Mouse (Mus musculus): ENCODE results near the gene Pnrc1. TPM values are rescaled to one million over a fixed set of nuclear protein-coding genes. Genes with fewer than 3 reads are reported as not detected.
A peak's percentile ranks its signal among the peaks of the same experiment; 100 is the strongest.

Gene Pnrc1
- total RNA-seq, 2 experiments from 2014 or later: 160 to 193 TPM

GRCm38 (mm10) chr4:33224003-33224675, 65.8 kb downstream of the Pnrc1 start:
- DNase-seq: no peak

GRCm38 (mm10) chr4:33221847-33222246, 68.1 kb downstream of the Pnrc1 start:
- DNase-seq: no peak

- DNase-seq: no peak
These were observed 80.8 kb downstream of the Pnrc1 start, which contains the start of gene Srsf12 for GRCm38 (mm10) chr4:33208881-33209841. Gene Srsf12, plus strand, starts transcription at chr4:33208991.

- no peak for DNase-seq
These were observed 82.4 kb downstream of the Pnrc1 start for GRCm38 (mm10) chr4:33207551-33207950.

DNA sequence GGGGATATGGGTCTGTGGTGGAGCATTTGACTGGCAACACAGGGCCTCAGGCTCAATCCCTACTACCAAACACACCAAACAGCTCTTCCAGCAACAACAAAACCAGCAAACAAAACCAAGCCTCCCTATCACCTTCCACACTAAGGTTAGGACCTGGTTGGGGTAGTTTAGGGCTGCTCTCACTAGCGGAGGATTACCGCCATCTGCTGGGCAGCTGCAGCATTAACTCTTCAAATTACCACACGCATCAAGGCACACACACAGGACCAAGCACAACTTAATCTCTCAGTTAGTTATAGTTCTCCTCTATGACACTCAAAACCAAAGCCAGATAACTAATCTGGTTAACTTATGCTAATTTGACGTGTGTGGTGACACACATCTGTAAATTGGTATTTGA, 85.3 kb downstream of the Pnrc1 start:
- DNase-seq: peak; percentile 25 to 72

DNA sequence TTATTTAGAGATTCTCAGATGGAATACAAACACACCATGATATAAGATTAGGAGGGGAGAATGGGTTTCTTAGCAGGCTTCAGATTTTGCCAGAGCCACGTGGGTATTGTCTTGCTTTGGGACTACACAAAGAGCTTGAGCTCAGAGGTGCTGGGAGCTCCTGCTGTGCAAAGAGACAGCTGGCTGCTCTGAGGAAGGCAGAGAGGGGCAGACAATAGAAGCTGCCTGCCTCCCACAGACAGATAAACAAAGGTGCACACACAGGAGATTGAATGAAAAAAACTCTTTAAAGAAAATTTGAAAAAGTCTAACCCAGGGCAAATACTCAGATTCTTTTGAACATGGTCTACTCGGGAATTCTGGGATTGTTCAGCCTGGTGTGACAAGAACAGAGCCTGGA, 91.8 kb downstream of the Pnrc1 start:
- DNase-seq: no peak

Other genes with a start within 250 kb of the Pnrc1 start
- gene Gabrr2, start 227.2 kb downstream of the Pnrc1 start, total RNA-seq (2021): 1 to 10 TPM; 1.5 to 1.6 TPM
- under 1 TPM; 0.59 to 0.62 TPM for gene Gabrr1, start 157.6 kb downstream of the Pnrc1 start, total RNA-seq (2021)
- gene Pm20d2, start 100.4 kb downstream of the Pnrc1 start, total RNA-seq (2021): 10 to 100 TPM; 69.3 to 77.0 TPM
- gene Srsf12, start 81.2 kb downstream of the Pnrc1 start, total RNA-seq (2021): not detected
- gene Rngtt, start 20.1 kb upstream of the Pnrc1 start, total RNA-seq (2021): 10 to 100 TPM; 10.0 to 11.1 TPM

All from heart, adult 18-20 months (tissue).